In genomic region chr9:66591851-66592645, GRCm38 (mm10) we compare ENCODE assay signal across 7 mouse cellular contexts. TPM values are rescaled to one million over a fixed set of nuclear protein-coding genes. Genes with fewer than 3 reads are reported as not detected.
DNase-seq lines count a peak whose midpoint lies in the region; ATAC-seq and TF ChIP-seq lines count a peak whose summit lies in the region.

No protein-coding gene starts in this region.

- TF ChIP-seq CTCF in E14TG2a.4 (conservative IDR thresholded peaks at IDR 0.05; ENCODE audit: low read length): no peak

- peak overlapping the region; percentile 98 for H3K9ac ChIP-seq in embryonic facial prominence, embryonic 13.5 days
- H3K9ac ChIP-seq in heart, embryonic 14.5 days (ENCODE audit: low read length): peak overlapping the region; percentile 99
- peak overlapping the region; percentile 99 for H3K9ac ChIP-seq in midbrain, embryonic 11.5 days (ENCODE audit: low read length)

- under 1% methylated on average over 64 of the region's 83 CpGs for WGBS in embryonic facial prominence, embryonic 13.5 days
- under 1% methylated on average over 67 of the region's 83 CpGs for WGBS in heart, embryonic 14.5 days
- WGBS in midbrain, embryonic 11.5 days: under 1% methylated on average over 62 of the region's 83 CpGs

- no peaks in the 10 kb centered on the region for H3K9me3 ChIP-seq in E14TG2a.4 (ENCODE audit: low read length)
- no peaks in the 10 kb centered on the region for H3K9me3 ChIP-seq in embryonic facial prominence, embryonic 13.5 days
- no peaks in the 10 kb centered on the region for H3K9me3 ChIP-seq in heart, embryonic 14.5 days (ENCODE audit: control insufficient read depth, low read length)
- H3K9me3 ChIP-seq in midbrain, embryonic 11.5 days (ENCODE audit: control insufficient read depth, low read length): no peaks in the 10 kb centered on the region

- H3K4me3 ChIP-seq in E14TG2a.4 (replicated peaks; ENCODE audit: low read length): peak overlapping the region; percentile 86
- peak overlapping the region; percentile 87 for H3K4me3 ChIP-seq in embryonic facial prominence, embryonic 13.5 days
- H3K4me3 ChIP-seq in heart, embryonic 14.5 days (ENCODE audit: control insufficient read depth in 1 of 2, insufficient read depth in 1 of 2, low read depth in 1 of 2, low read length in 2 of 2): peak overlapping the region; percentile 97 to 99
- peak overlapping the region; percentile 97 for H3K4me3 ChIP-seq in midbrain, embryonic 11.5 days (ENCODE audit: low read depth, low read length)

- peak; percentile 50 for DNase-seq in ZHBTc4 (ENCODE audit: low read depth, low spot score)
- peak; percentile 63 for DNase-seq in kidney, postnatal 14 days
- DNase-seq in midbrain, embryonic 11.5 days (ENCODE audit: low spot score, missing footprints): peak; percentile 96
- peak; percentile 48 to 52 for DNase-seq in spleen, postnatal 36 days (ENCODE audit: low spot score in 2 of 2)

- no peak; the same call in none of the 2 replicates for ATAC-seq in embryonic facial prominence, embryonic 13.5 days (ENCODE audit: insufficient number of reproducible peaks, insufficient read depth, low FRiP score, low TSS enrichment, low read depth)
- peak; percentile 29 for ATAC-seq in heart, embryonic 14.5 days (ENCODE audit: insufficient number of reproducible peaks, insufficient read depth, low FRiP score, low read depth)
- peak; percentile 65 for ATAC-seq in midbrain, embryonic 11.5 days (ENCODE audit: low FRiP score)

- peaks cover 33% of the 10 kb centered on the region for H3K4me1 ChIP-seq in E14TG2a.4 (replicated peaks; ENCODE audit: low read depth, low read length)
- H3K4me1 ChIP-seq in embryonic facial prominence, embryonic 13.5 days: peaks cover 51% of the 10 kb centered on the region
- peaks cover 8 to 37% of the 10 kb centered on the region in 2 experiments for H3K4me1 ChIP-seq in heart, embryonic 14.5 days (ENCODE audit: control insufficient read depth in 2 of 2, insufficient read depth in 2 of 2, low read length in 2 of 2)
- H3K4me1 ChIP-seq in midbrain, embryonic 11.5 days (ENCODE audit: control insufficient read depth, insufficient read depth, low read length): peaks cover 21% of the 10 kb centered on the region

- H3K36me3 ChIP-seq in E14TG2a.4 (ENCODE audit: insufficient read depth, low read length): no peaks in the 10 kb centered on the region
- H3K36me3 ChIP-seq in embryonic facial prominence, embryonic 13.5 days: no peaks in the 10 kb centered on the region
- no peaks in the 10 kb centered on the region for H3K36me3 ChIP-seq in heart, embryonic 14.5 days (ENCODE audit: control insufficient read depth, insufficient read depth, low read length)
- H3K36me3 ChIP-seq in midbrain, embryonic 11.5 days (ENCODE audit: control insufficient read depth, insufficient read depth, low read length): no peaks in the 10 kb centered on the region

- H3K27me3 ChIP-seq in E14TG2a.4 (ENCODE audit: insufficient read depth, low read length): peaks cover 55% of the 10 kb centered on the region
- no peaks in the 10 kb centered on the region for H3K27me3 ChIP-seq in embryonic facial prominence, embryonic 13.5 days
- no peaks in the 10 kb centered on the region for H3K27me3 ChIP-seq in heart, embryonic 14.5 days (ENCODE audit: control insufficient read depth, insufficient read depth, low read length)
- H3K27me3 ChIP-seq in midbrain, embryonic 11.5 days (ENCODE audit: control insufficient read depth, insufficient read depth, low read length): peaks cover 2% of the 10 kb centered on the region; the same call in 1 of the 2 replicates

- peak overlapping the region; percentile 74 for H3K4me2 ChIP-seq in embryonic facial prominence, embryonic 13.5 days
- peak overlapping the region; percentile 88 for H3K4me2 ChIP-seq in heart, embryonic 14.5 days (ENCODE audit: low read length)
- peak overlapping the region; percentile 71 for H3K4me2 ChIP-seq in midbrain, embryonic 11.5 days

- peak overlapping the region; percentile 95 for H3K27ac ChIP-seq in embryonic facial prominence, embryonic 13.5 days
- H3K27ac ChIP-seq in heart, embryonic 14.5 days (replicated peaks in 1 of 2; ENCODE audit: control insufficient read depth in 1 of 2, insufficient read depth in 1 of 2, low read depth in 2 of 2, low read length in 2 of 2): peak overlapping the region; percentile 59 to 95
- peak overlapping the region; percentile 92 for H3K27ac ChIP-seq in midbrain, embryonic 11.5 days (ENCODE audit: low read depth, low read length)

RNA-seq across cellular contexts. Expression of gene Usp3, which starts 0.9 kb away (rescaled TPM):
- 75.2 and 92.2 TPM in 2 replicates for polyA plus RNA-seq in embryonic facial prominence, embryonic 13.5 days (2015; fragmentation: Nextera tagmentation; extraction: Ambion mirVana)
- polyA plus RNA-seq in heart, embryonic 14.5 days (2014; fragmentation: Nextera tagmentation; extraction: Ambion mirVana): 39.9 and 51.7 TPM in 2 replicates
- 104 and 106 TPM in 2 replicates for polyA plus RNA-seq in midbrain, embryonic 11.5 days (2014; fragmentation: Nextera tagmentation; extraction: Ambion mirVana)
